Mouse (Mus musculus) MEL (cell line): ENCODE data around the gene Zranb3.

Source experiments
- CTCF ChIP-seq, 3 experiments: IDR thresholded peaks in 2 of 3; conservative IDR thresholded peaks in 1 of 3; 2 replicates each; pipeline ENCODE4 v1.5.1; 2011 to 2012; ENCODE audit warnings: low read length in 3 of 3, low read depth in 2 of 3, mild to moderate bottlenecking in 2 of 3, improper control_type of control experiment in 1 of 3, inconsistent platforms in 1 of 3, mixed read lengths in 1 of 3, moderate library complexity in 1 of 3; ENCODE audit not compliant: control insufficient read depth in 1 of 3, insufficient read depth in 1 of 3, poor library complexity in 1 of 3, severe bottlenecking in 1 of 3
- POLR2A ChIP-seq, 2 experiments: IDR thresholded peaks; 2 replicates each; pipeline ENCODE4 v1.6.1; 2011 to 2012; ENCODE audit warnings: low read length in 2 of 2, mild to moderate bottlenecking in 2 of 2, control low read depth in 1 of 2, improper control_type of control experiment in 1 of 2, low read depth in 1 of 2, moderate library complexity in 1 of 2; ENCODE audit not compliant: control insufficient read depth in 1 of 2, insufficient read depth in 1 of 2, poor library complexity in 1 of 2

DNA sequence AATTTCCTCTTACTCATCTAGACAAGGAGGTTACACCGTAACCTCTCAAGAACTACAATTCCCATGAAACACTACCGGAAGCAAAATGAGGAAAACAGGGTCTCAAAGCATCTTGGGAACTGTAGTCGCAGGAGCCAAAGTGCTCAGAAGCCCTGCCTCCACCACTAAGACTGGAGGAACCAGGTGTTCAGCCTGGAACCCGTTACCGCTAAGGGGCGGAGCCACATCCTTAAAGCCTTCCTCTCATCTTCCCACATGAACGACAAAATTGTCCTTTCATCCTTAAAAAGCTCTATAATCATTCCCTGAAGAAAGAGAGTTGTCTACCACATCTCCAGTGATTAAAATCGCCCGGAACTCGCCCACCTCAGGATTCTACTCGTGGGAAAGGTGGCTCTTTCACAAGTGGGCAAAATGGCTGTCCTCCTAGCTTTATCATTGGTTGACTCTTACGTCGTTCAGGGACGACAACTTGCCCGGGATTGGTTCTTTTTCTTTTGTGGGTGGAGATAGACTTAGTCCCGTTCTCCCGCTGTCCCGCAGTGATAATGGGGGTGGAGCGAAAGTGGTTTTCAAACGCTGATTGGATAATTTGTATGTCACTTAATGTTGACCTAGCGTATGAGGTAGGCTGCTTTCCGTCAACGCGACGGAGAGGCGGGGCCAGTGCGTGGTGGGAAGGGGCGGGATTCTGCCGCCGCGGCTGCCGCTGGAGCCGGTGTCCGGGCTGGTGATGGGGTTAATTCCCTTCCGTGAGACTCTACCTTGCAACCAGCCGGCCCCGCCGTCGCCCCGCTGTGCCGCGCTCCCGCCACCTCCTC, at the start of gene Zranb3, which contains the start of gene R3hdm1:
- TF ChIP-seq POLR2A (IDR thresholded peaks at IDR 0.05; ENCODE audit: control insufficient read depth in 1 of 2, insufficient read depth in 1 of 2, low read depth in 1 of 2, low read length in 2 of 2, poor library complexity in 1 of 2) (peak in 1 of 2 experiments; percentile 74; a peak in 2 of 4 replicates), CTCF (IDR thresholded peaks at IDR 0.05 in 2 of 3, conservative IDR thresholded peaks at IDR 0.05 in 1 of 3; ENCODE audit: control insufficient read depth in 1 of 3, insufficient read depth in 1 of 3, low read depth in 2 of 3, low read length in 3 of 3, poor library complexity in 1 of 3, severe bottlenecking in 1 of 3) (no peak)
